Mouse (Mus musculus) cerebellum, postnatal 14 days (tissue): ENCODE measurements at regions not wholly inside any gene's neighbourhood (a gene's known extent, or its start where the extent isn't known, plus 50 kb on each side); places are given as distances from the start of the nearest gene placed in this dataset.

Experiments
- DNase-seq, 2 experiments: peaks; one replicate each; pipeline ENCODE4 v3.0.0; 2021; ENCODE audit warnings: mixed read lengths in 2 of 2

- no peak for DNase-seq
Measured at GRCm38 (mm10) chr14:72777927-72778560, 68.2 kb upstream of the Fndc3a start.

GRCm38 (mm10) chr14:72770237-72770636 is 60.4 kb upstream of the Fndc3a start:
- no peak for DNase-seq

- no peak for DNase-seq
Measured at GRCm38 (mm10) chr14:72760123-72760522, 50.3 kb upstream of the Fndc3a start.
